Mouse (Mus musculus): ENCODE data around the gene Mrpl24. TPM values are rescaled to one million over a fixed set of nuclear protein-coding genes. Genes with fewer than 3 reads are reported as not detected.
"Not testable (repeated sequence)": the region's sequence is repeated elsewhere in the genome, so short reads cannot be mapped to it uniquely, and the experiment has no call there.

The Mrpl24 gene
- polyA plus RNA-seq, 1 experiment from 2014 or later: 57.3 TPM

GRCm38 (mm10) chr3:87899776-87900175, 19.5 kb upstream of the Mrpl24 start:
- 86% methylated on average over 3 of the region's 3 CpGs for WGBS (ENCODE audit: insufficient replicate concordance)
- Histone ChIP-seq H3K9ac (no peak overlapping the region), H3K4me2 (peak overlapping the region; percentile 72), H3K27me3 (replicated peaks) (no peaks in the 10 kb centered on the region), H3K4me1 (peaks cover 49% of the 10 kb centered on the region), H3K27ac (peak overlapping the region; percentile 98), H3K36me3 (no peaks in the 10 kb centered on the region), H3K9me3 (replicated peaks) (no peaks in the 10 kb centered on the region), H3K4me3 (no peak overlapping the region)
- ATAC-seq: no peak

GRCm38 (mm10) chr3:87901036-87901624, 18.2 kb upstream of the Mrpl24 start:
- no peaks in the 10 kb centered on the region for H3K9me3 ChIP-seq (replicated peaks)
- H3K4me1 ChIP-seq: peaks cover 60% of the 10 kb centered on the region
- peak overlapping the region; percentile 98 for H3K27ac ChIP-seq
- peak overlapping the region; percentile 72 for H3K9ac ChIP-seq
- H3K27me3 ChIP-seq (replicated peaks): no peaks in the 10 kb centered on the region
- no peaks in the 10 kb centered on the region for H3K36me3 ChIP-seq
- H3K4me3 ChIP-seq: peak overlapping the region; percentile 47
- WGBS (ENCODE audit: insufficient replicate concordance): 4% methylated on average over 1 of the region's 1 CpGs
- H3K4me2 ChIP-seq: peak overlapping the region; percentile 72
- peak; percentile 85 for ATAC-seq

- not testable (repeated sequence) for H3K36me3 ChIP-seq; H3K9me3 ChIP-seq (replicated peaks); H3K27me3 ChIP-seq (replicated peaks); ATAC-seq
- Histone ChIP-seq H3K27ac (peak overlapping the region; percentile 98), H3K4me2 (peak overlapping the region; percentile 72), H3K4me3 (peak overlapping the region; percentile 47), H3K9ac (peak overlapping the region; percentile 72), H3K4me1 (peaks cover 60% of the 10 kb centered on the region)
- 48% methylated on average over 6 of the region's 6 CpGs for WGBS (ENCODE audit: insufficient replicate concordance)
These were observed 17.3 kb upstream of the Mrpl24 start for GRCm38 (mm10) chr3:87901959-87902358.

- Histone ChIP-seq H3K4me3 (no peak overlapping the region), H3K4me1 (peaks cover 71% of the 10 kb centered on the region), H3K27ac (peak overlapping the region; percentile 73), H3K9ac (peak overlapping the region; percentile 48; the same call in 1 of the 2 replicates), H3K4me2 (no peak overlapping the region), H3K9me3 (replicated peaks) (no peaks in the 10 kb centered on the region), H3K36me3 (0 out of 2 replicates have a peak, but pooled peaks cover 6% of the 10 kb centered on the region), H3K27me3 (replicated peaks) (no peaks in the 10 kb centered on the region)
- 62% methylated on average over 5 of the region's 5 CpGs for WGBS (ENCODE audit: insufficient replicate concordance)
- no peak for ATAC-seq
These were observed 15.5 kb upstream of the Mrpl24 start for GRCm38 (mm10) chr3:87903821-87904220.

GRCm38 (mm10) chr3:87905880-87906485, 13.3 kb upstream of the Mrpl24 start, which contains the start of gene Hdgf:
TSS of gene Hdgf (plus strand) at chr3:87906321.
- under 1% methylated on average over 50 of the region's 57 CpGs for WGBS (ENCODE audit: insufficient replicate concordance)
- H3K36me3 ChIP-seq: peaks cover 18% of the 10 kb centered on the region
- peak within 1 kb of the TSS; percentile 97 for H3K27ac ChIP-seq
- peaks cover 72% of the 10 kb centered on the region for H3K4me1 ChIP-seq
- no peaks in the 10 kb centered on the region for H3K27me3 ChIP-seq (replicated peaks)
- no peaks in the 10 kb centered on the region for H3K9me3 ChIP-seq (replicated peaks)
- peak within 1 kb of the TSS; percentile 84 for H3K4me2 ChIP-seq
- H3K9ac ChIP-seq: peak within 1 kb of the TSS; percentile 100
- H3K4me3 ChIP-seq: peak within 1 kb of the TSS; percentile 97
- peak; percentile 86 for ATAC-seq

- H3K9ac ChIP-seq: peak overlapping the region; percentile 100
- H3K27ac ChIP-seq: peak overlapping the region; percentile 97
- no peaks in the 10 kb centered on the region for H3K9me3 ChIP-seq (replicated peaks)
- peaks cover 72% of the 10 kb centered on the region for H3K4me1 ChIP-seq
- peak overlapping the region; percentile 84 for H3K4me2 ChIP-seq
- H3K4me3 ChIP-seq: peak overlapping the region; percentile 97
- no peak for ATAC-seq
- WGBS (ENCODE audit: insufficient replicate concordance): under 1% methylated on average over 32 of the region's 47 CpGs
- peaks cover 24% of the 10 kb centered on the region for H3K36me3 ChIP-seq
- H3K27me3 ChIP-seq (replicated peaks): no peaks in the 10 kb centered on the region
These were observed 12.7 kb upstream of the Mrpl24 start for GRCm38 (mm10) chr3:87906601-87906980.

- Histone ChIP-seq H3K9me3 (replicated peaks) (no peaks in the 10 kb centered on the region), H3K4me1 (peaks cover 72% of the 10 kb centered on the region), H3K36me3 (peaks cover 30% of the 10 kb centered on the region), H3K4me3 (peak overlapping the region; percentile 97), H3K9ac (peak overlapping the region; percentile 100), H3K4me2 (peak overlapping the region; percentile 84), H3K27ac (peak overlapping the region; percentile 97), H3K27me3 (replicated peaks) (no peaks in the 10 kb centered on the region)
- peak; percentile 23 for ATAC-seq
- WGBS (ENCODE audit: insufficient replicate concordance): under 1% methylated on average over 27 of the region's 27 CpGs
These were observed 12.1 kb upstream of the Mrpl24 start for GRCm38 (mm10) chr3:87906981-87907857.

- Histone ChIP-seq H3K4me3 (peak overlapping the region; percentile 97), H3K4me1 (peaks cover 73% of the 10 kb centered on the region), H3K9me3 (replicated peaks) (no peaks in the 10 kb centered on the region), H3K4me2 (peak overlapping the region; percentile 84), H3K9ac (peak overlapping the region; percentile 100), H3K36me3 (peaks cover 37% of the 10 kb centered on the region), H3K27me3 (replicated peaks) (no peaks in the 10 kb centered on the region), H3K27ac (peak overlapping the region; percentile 97)
- WGBS (ENCODE audit: insufficient replicate concordance): 4% methylated on average over 1 of the region's 1 CpGs
- ATAC-seq: no peak
These were observed 11.4 kb upstream of the Mrpl24 start for GRCm38 (mm10) chr3:87907906-87908305.

- peaks cover 80% of the 10 kb centered on the region for H3K4me1 ChIP-seq
- peaks cover 52% of the 10 kb centered on the region for H3K36me3 ChIP-seq
- 57% methylated on average over 2 of the region's 2 CpGs for WGBS (ENCODE audit: insufficient replicate concordance)
These were observed 9.9 kb upstream of the Mrpl24 start for GRCm38 (mm10) chr3:87909381-87909780.

GRCm38 (mm10) chr3:87909874-87910273, 9.4 kb upstream of the Mrpl24 start:
- H3K36me3 ChIP-seq: peaks cover 57% of the 10 kb centered on the region
- peaks cover 82% of the 10 kb centered on the region for H3K4me1 ChIP-seq
- peak overlapping the region; percentile 84 for H3K4me2 ChIP-seq
- peak overlapping the region; percentile 97 for H3K4me3 ChIP-seq
- no peaks in the 10 kb centered on the region for H3K9me3 ChIP-seq (replicated peaks)
- H3K27me3 ChIP-seq (replicated peaks): no peaks in the 10 kb centered on the region
- WGBS (ENCODE audit: insufficient replicate concordance): 8% methylated on average over 4 of the region's 4 CpGs
- peak overlapping the region; percentile 97 for H3K27ac ChIP-seq
- no peak for ATAC-seq
- peak overlapping the region; percentile 100 for H3K9ac ChIP-seq

More at GRCm38 (mm10) chr3:87909381-87909780, 9.9 kb upstream of the Mrpl24 start:
- H3K9ac ChIP-seq: peak overlapping the region; percentile 100
- peak overlapping the region; percentile 97 for H3K4me3 ChIP-seq
- H3K27me3 ChIP-seq (replicated peaks): no peaks in the 10 kb centered on the region
- peak overlapping the region; percentile 97 for H3K27ac ChIP-seq
- no peaks in the 10 kb centered on the region for H3K9me3 ChIP-seq (replicated peaks)
- ATAC-seq: no peak
- H3K4me2 ChIP-seq: peak overlapping the region; percentile 84

- H3K27me3 ChIP-seq (replicated peaks): no peaks in the 10 kb centered on the region
- H3K4me3 ChIP-seq: peak overlapping the region; percentile 97
- WGBS (ENCODE audit: insufficient replicate concordance): 16% methylated on average over 12 of the region's 12 CpGs
- peak overlapping the region; percentile 84 for H3K4me2 ChIP-seq
- no peaks in the 10 kb centered on the region for H3K9me3 ChIP-seq (replicated peaks)
- peak overlapping the region; percentile 100 for H3K9ac ChIP-seq
- peak; percentile 14 for ATAC-seq
- H3K36me3 ChIP-seq: peaks cover 65% of the 10 kb centered on the region
- peaks cover 77% of the 10 kb centered on the region for H3K4me1 ChIP-seq
- peak overlapping the region; percentile 97 for H3K27ac ChIP-seq
These were observed 8.6 kb upstream of the Mrpl24 start for GRCm38 (mm10) chr3:87910573-87911141.
